Mouse (Mus musculus) ES-Bruce4 (cell line): ENCODE results near the gene Ptprj.

Experiments used
- CTCF ChIP-seq: IDR thresholded peaks from one replicate; pipeline ENCODE4 v1.8.1; 2011; ENCODE audit warnings: low read depth, low read length
- POLR2A ChIP-seq: IDR thresholded peaks from one replicate; pipeline ENCODE4 v1.8.1; 2011; ENCODE audit warnings: low read length; ENCODE audit not compliant: insufficient read depth

GRCm38 (mm10) chr2:90499002-90499401 is 81.4 kb downstream of the Ptprj start:
- TF ChIP-seq CTCF = no peak
- no peak for TF ChIP-seq POLR2A
